In genomic region chr14:25981880-25982279, GRCm38 (mm10) we compare ENCODE assay signal across 20 mouse cellular contexts. TPM values are rescaled to one million over a fixed set of nuclear protein-coding genes. Genes with fewer than 3 reads are reported as not detected.
A peak's percentile ranks its signal among the peaks of the same experiment; 100 is the strongest.
DNase-seq lines count a peak whose midpoint lies in the region; ATAC-seq and TF ChIP-seq lines count a peak whose summit lies in the region.
"Not testable (repeated sequence)": the region's sequence is repeated elsewhere in the genome, so short reads cannot be mapped to it uniquely, and the experiment has no call there.
"Had no signal": no experiment of that assay in that cellular context is flagged by ENCODE, and none has a peak within 500 bp of the region (broad histone marks: within the 10 kb centered on the region; RNA-seq: fewer than 3 reads in every experiment).

No protein-coding gene starts in this region.

- 0 out of 2 replicates have a peak, but pooled peaks have one; percentile 21 for ATAC-seq in intestine, embryonic 16.5 days
- ATAC-seq in limb, embryonic 11.5 days (ENCODE audit: insufficient number of reproducible peaks, low FRiP score, low TSS enrichment, low read depth), result not testable (repeated sequence)

- not testable (repeated sequence) for H3K4me2 ChIP-seq in intestine, embryonic 16.5 days (ENCODE audit: low read depth, low read length); limb, embryonic 11.5 days (ENCODE audit: low read depth, severe bottlenecking)

- DNase-seq in brain, embryonic 14.5 days (ENCODE audit: low read depth), result peak; percentile 0
- peak; percentile 4 to 8 for DNase-seq in heart, adult 18-20 months
- DNase-seq in kidney, postnatal 10 days, result peak; percentile 34
- peak; percentile 9 for DNase-seq in limb, embryonic 11.5 days (ENCODE audit: low spot score)
- peak; percentile 11 for DNase-seq in lung, postnatal 10 days
- DNase-seq in retina, postnatal 1 day, result peak; percentile 0
- DNase-seq in urinary bladder, postnatal 14 days (ENCODE audit: low spot score), result peak; percentile 4

- not testable (repeated sequence) for H3K27me3 ChIP-seq in intestine, embryonic 16.5 days (replicated peaks; ENCODE audit: control insufficient read depth, insufficient read depth, low read length); limb, embryonic 11.5 days (ENCODE audit: control insufficient read depth, insufficient read depth, low read length)

- not testable (repeated sequence) for TF ChIP-seq CTCF in brain, embryonic 14.5 days (IDR thresholded peaks at IDR 0.05; ENCODE audit: borderline replicate concordance, extremely low read depth, insufficient read depth, insufficient read length)

- 52% methylated on average over 5 of the region's 9 CpGs for WGBS in intestine, embryonic 16.5 days
- 79% methylated on average over 6 of the region's 9 CpGs for WGBS in limb, embryonic 11.5 days

- H3K9me3 ChIP-seq in intestine, embryonic 16.5 days (ENCODE audit: control insufficient read depth, low read length); limb, embryonic 11.5 days (ENCODE audit: control insufficient read depth, low read length): not testable (repeated sequence)

- not testable (repeated sequence) for H3K4me3 ChIP-seq in intestine, embryonic 16.5 days (ENCODE audit: low read length); limb, embryonic 11.5 days (ENCODE audit: low read depth, low read length)

- not testable (repeated sequence) for H3K27ac ChIP-seq in intestine, embryonic 16.5 days (ENCODE audit: low read length); limb, embryonic 11.5 days (replicated peaks; ENCODE audit: low read depth, low read length)

- H3K4me1 ChIP-seq in intestine, embryonic 16.5 days (ENCODE audit: control insufficient read depth, insufficient read depth, low read length); limb, embryonic 11.5 days (ENCODE audit: control insufficient read depth, insufficient read depth, low read length): not testable (repeated sequence)

- not testable (repeated sequence) for H3K36me3 ChIP-seq in intestine, embryonic 16.5 days (ENCODE audit: control insufficient read depth, insufficient read depth, low read length); limb, embryonic 11.5 days (ENCODE audit: control insufficient read depth, insufficient read depth, low read length)

- not testable (repeated sequence) for H3K9ac ChIP-seq in intestine, embryonic 16.5 days (ENCODE audit: low read depth, low read length); limb, embryonic 11.5 days (ENCODE audit: low read length)

- TF ChIP-seq POLR2A in brain, embryonic 14.5 days (IDR thresholded peaks at IDR 0.05; ENCODE audit: borderline replicate concordance, extremely low read depth, insufficient read depth, insufficient read length, poor library complexity, severe bottlenecking), result not testable (repeated sequence)

RNA-seq across cellular contexts. Expression of gene Duxbl1, which starts 3.5 kb away (rescaled TPM):
- 8.7 and 8.8 TPM in 2 replicates for polyA plus RNA-seq in brain, embryonic 14.5 days (2012; rRNA removed)
- not detected for total RNA-seq in heart, adult 18-20 months (2021)
- polyA plus RNA-seq in intestine, embryonic 16.5 days (2015; fragmentation: Nextera tagmentation; extraction: Ambion mirVana), result 0.40 and 0.71 TPM in 2 replicates
- 2.9 and 3.6 TPM in 2 replicates for polyA plus RNA-seq in limb, embryonic 11.5 days (2014; fragmentation: Nextera tagmentation; extraction: Ambion mirVana)
- total RNA-seq: hematopoietic stem cell, adult 5-6 weeks; megakaryocyte-erythroid progenitor cell, adult 5-6 weeks had no signal
- polyA plus RNA-seq: C2C12; liver, embryonic 12.5 days had no signal

RNA-seq across cellular contexts. Expression of gene Cphx1, which starts 43.8 kb away (rescaled TPM):
- polyA plus RNA-seq in brain, embryonic 14.5 days (2012; rRNA removed), result 0.09 TPM in 1 of 2 replicates, not detected in the other
- not detected for total RNA-seq in heart, adult 18-20 months (2021)
- polyA plus RNA-seq in intestine, embryonic 16.5 days (2015; fragmentation: Nextera tagmentation; extraction: Ambion mirVana), result 0.33 TPM in 1 of 2 replicates, not detected in the other
- not detected in 2 replicates for polyA plus RNA-seq in limb, embryonic 11.5 days (2014; fragmentation: Nextera tagmentation; extraction: Ambion mirVana)
- total RNA-seq: gastrocnemius, postnatal 4 days; hematopoietic stem cell, adult 5-6 weeks; layer of hippocampus, adult 8-10 months; left cerebral cortex, postnatal 25 days; megakaryocyte-erythroid progenitor cell, adult 5-6 weeks had no signal
- polyA plus RNA-seq: C2C12; heart, embryonic 11.5 days; hindbrain, embryonic 16.5 days; liver, embryonic 12.5 days; lung, embryonic 15.5 days; midbrain, embryonic 16.5 days; neural tube, embryonic 15.5 days had no signal

RNA-seq across cellular contexts. Expression of gene Tmem254a, which starts 54.4 kb away (rescaled TPM):
- 3.0 and 3.4 TPM in 2 replicates for polyA plus RNA-seq in brain, embryonic 14.5 days (2012; rRNA removed)
- under 1 TPM; 0.15 to 0.27 TPM for total RNA-seq in heart, adult 18-20 months (2021)
- polyA plus RNA-seq in intestine, embryonic 16.5 days (2015; fragmentation: Nextera tagmentation; extraction: Ambion mirVana), result 5.2 and 5.9 TPM in 2 replicates
- polyA plus RNA-seq in limb, embryonic 11.5 days (2014; fragmentation: Nextera tagmentation; extraction: Ambion mirVana), result 3.6 and 4.5 TPM in 2 replicates
